Mouse (Mus musculus) thymus, postnatal 25 days (tissue): ENCODE measurements at regions not wholly inside any gene's neighbourhood (a gene's known extent, or its start where the extent isn't known, plus 50 kb on each side); places are given as distances from the start of the nearest gene placed in this dataset.

ENCODE experiments used
- DNase-seq: peaks from one replicate; pipeline ENCODE4 v3.0.0; 2022

DNA sequence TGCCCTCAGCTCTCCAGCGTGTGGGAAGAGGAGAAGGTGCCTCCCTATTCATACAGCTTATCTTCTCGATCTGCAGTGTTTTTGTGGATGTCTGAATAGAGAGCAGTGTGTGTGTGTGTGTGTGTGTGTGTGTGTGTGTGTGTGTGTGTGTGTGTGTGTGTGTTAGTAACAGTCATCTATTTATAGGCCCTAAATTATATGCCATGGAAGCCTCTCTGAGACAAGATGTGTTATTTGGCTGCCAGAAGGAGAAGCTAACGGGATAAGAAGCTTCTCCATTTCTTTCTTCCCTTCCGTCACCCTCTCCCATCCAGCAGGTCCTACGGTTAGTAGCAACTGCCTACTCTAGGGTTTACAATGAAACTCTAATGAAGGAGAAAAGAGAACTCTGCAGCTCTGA lies 270.3 kb downstream of the Emp1 start:
- DNase-seq = no peak

DNA sequence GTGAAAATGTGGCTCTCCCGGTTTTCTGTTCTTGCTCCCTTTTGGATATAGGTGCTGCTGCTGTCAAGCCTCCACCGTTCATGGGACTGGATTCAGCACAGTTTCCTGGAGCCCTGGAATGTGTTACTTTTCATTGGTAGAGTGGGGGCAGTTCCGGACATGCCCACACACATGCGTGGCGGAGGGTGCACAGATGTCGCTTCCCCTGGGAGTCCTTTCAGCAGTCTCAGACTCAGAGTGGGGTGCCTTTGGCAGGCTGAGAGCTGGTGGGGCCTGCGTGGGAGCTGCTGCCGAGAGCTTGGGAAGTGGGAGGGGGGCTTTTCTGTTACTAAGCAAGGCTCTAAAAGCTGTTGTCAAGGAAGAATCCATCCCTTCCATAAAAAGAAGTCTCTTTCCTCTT lies 274.3 kb downstream of the Emp1 start:
- DNase-seq = no peak

DNA sequence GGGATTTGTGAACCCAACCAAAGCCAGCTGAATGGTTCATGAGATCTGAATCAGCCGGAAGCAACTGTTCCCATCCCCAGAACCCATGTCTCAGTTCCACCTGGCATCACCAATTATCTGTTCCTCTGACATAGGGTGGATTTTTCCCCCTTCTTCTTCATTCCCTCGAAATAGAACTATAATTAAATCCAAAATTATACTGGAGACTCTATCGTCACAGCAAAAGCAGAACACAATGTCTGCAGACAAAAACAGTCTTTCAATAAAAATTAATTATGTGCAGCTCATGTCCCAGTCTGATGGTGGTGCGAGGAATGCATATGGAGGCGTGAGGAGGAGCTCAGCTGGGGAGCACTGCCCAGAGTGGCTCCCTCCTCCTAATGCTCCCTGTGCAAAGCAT lies 280.4 kb downstream of the Emp1 start:
- no peak for DNase-seq

DNA sequence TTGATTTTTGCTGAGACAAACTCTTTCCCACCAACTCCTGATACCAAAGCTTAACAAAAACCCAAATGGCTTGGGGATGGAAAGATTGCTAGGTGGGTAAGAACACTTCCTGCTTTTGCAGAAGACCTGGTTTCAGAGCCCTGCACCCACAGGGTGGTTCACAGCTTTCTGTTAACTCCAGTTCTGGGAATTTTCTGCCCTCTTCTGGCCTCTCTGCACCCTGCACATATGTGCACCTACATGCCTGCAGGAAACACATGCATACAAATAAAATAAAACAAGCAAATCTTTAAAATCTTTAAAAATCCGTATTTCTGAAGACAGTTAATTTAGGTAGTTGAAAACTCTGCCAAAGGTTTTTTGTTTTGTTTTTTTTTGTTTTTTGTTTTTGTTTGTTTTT lies 283.8 kb downstream of the Emp1 start:
- DNase-seq = no peak

DNA sequence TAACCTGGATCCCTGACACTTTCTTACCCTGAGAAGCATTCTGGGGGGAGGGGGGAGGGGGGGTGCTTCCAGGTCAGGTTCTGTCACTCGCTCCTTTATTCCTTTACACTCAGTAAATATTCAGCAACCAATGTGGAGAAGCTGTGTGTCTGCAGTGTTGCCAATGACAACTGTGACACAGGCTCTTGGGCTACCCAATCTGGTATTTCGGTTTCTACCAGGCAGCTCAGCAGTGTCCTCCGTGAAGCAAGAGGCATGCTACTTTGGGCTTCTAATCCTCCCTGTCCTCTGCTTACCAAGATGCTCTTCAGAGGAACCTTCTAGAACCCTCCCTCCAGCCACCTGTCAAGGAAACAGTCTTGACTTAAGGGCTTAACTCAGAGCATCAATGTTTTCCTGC lies 290.7 kb downstream of the Emp1 start:
- DNase-seq = no peak

DNA sequence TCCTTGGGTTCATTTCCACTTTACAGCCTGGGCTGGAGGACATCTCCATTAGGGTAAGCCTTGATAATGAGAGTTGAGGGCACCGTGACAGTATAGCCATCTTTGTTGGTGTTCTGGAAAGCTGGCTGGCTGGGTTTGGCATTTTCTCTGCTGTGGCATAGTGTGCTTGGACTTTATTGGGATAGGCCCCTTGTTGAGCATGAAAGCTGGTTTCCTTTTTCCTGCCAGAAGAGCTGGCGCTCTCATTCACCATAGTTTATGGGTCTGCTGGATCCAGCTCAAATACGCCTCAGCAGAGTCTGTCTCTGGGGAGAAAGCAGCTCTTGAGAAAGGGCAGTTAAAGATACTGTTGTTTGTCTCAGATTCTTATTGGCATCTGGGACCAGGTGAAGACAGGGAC lies 300.0 kb downstream of the Emp1 start:
- DNase-seq = no peak

DNA sequence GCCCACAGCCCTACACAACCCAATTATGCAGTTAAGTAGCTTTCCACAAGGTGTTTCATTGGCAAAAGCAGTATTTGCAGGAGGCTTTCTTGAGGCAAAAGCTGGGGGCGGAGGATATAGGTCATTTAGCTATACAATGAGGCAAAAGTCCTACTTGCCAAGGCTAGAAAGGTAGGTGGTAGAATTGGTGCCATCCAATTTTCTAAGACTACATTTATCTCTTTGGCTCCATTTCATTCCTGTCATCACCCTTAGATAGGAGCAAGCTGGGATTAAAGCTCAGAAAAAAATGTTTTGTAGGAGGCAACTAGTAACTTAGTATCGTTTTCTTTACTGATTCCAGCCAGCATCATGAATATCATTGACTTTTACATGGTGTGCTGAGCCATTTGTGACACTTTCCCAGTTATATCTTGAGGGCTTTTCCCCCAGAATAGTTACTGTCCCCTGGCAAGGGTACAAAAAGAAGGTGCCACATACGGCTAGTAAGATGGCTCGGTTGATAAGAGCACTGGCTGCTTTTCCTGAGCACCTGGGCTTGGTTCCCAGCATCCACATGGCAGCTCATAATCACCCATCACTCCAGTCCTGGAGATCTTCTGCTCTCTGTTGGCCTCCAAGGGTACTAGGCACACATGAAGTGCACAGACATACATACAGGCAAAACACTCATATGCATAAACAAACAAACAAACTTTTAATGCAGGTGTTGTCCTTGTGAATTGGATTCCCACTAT lies 300.6 kb downstream of the Emp1 start:
- no peak for DNase-seq
